Mouse (Mus musculus) midbrain, embryonic 11.5 days (tissue): Measurements from ENCODE around the gene Def6. TPM values are rescaled to one million over a fixed set of nuclear protein-coding genes. Genes with fewer than 3 reads are reported as not detected.

Source experiments
- ATAC-seq: fragments of 200-750 bp; cut with Nextera tagmentation; 2 replicates; pipeline ENCODE4 v1.8.0; 2017; ENCODE audit warnings: moderate TSS enrichment, moderate library complexity; ENCODE audit not compliant: low FRiP score
- DNase-seq: peaks from one replicate; pipeline ENCODE4 v3.0.0; 2015; ENCODE audit warnings: low spot score; ENCODE audit errors: missing footprints
- H3K27ac ChIP-seq: fragments of 300-500 bp; sonication (generic); 2 replicates; pipeline ENCODE4 v1.5.1; 2014; ENCODE audit warnings: low read depth, low read length
- H3K27me3 ChIP-seq: fragments of 300-500 bp; sonication (generic); 2 replicates; pipeline ENCODE4 v1.6.1; 2014; ENCODE audit warnings: mild to moderate bottlenecking, low read length, moderate library complexity, mixed read lengths; ENCODE audit not compliant: control insufficient read depth, insufficient read depth
- H3K36me3 ChIP-seq: fragments of 300-500 bp; sonication (generic); 2 replicates; pipeline ENCODE4 v1.6.1; 2014; ENCODE audit warnings: mild to moderate bottlenecking, low read length, moderate library complexity, mixed read lengths; ENCODE audit not compliant: control insufficient read depth, insufficient read depth
- H3K4me1 ChIP-seq: fragments of 300-500 bp; sonication (generic); 2 replicates; pipeline ENCODE4 v1.6.1; 2014; ENCODE audit warnings: low read length; ENCODE audit not compliant: control insufficient read depth, insufficient read depth
- H3K4me2 ChIP-seq: fragments of 300-500 bp; sonication (generic); 2 replicates; pipeline ENCODE4 v1.6.1; 2014; ENCODE audit warnings: mild to moderate bottlenecking, moderate library complexity
- H3K4me3 ChIP-seq: fragments of 300-500 bp; sonication (generic); 2 replicates; pipeline ENCODE4 v1.5.1; 2014; ENCODE audit warnings: low read depth, low read length
- H3K9ac ChIP-seq: fragments of 300-500 bp; sonication (generic); 2 replicates; pipeline ENCODE4 v1.6.1; 2014; ENCODE audit warnings: low read length
- H3K9me3 ChIP-seq: fragments of 300-500 bp; sonication (generic); 2 replicates; pipeline ENCODE4 v1.6.1; 2016; ENCODE audit warnings: low read length; ENCODE audit not compliant: control insufficient read depth
- WGBS: fragments of 180-500 bp; shearing (Covaris S2); extraction: QIAGEN DNeasy Blood & Tissue Kit; methylation state at CpG from one replicate; pipeline ENCODE4 v1.1.7; 2014; 5-methylcytosine and 5-hydroxymethylcytosine counted together
- polyA plus RNA-seq: library from polyadenylated mRNA; unstranded; fragments of >200 nt; fragmentation: Nextera tagmentation; extraction: Ambion mirVana; gene quantifications from 2 replicates; pipeline ENCODE4 v1.2.1, GENCODE M21; 2014

Def6 gene
- polyA plus RNA-seq, 1 experiment from 2014 or later: 1.7 TPM

DNA sequence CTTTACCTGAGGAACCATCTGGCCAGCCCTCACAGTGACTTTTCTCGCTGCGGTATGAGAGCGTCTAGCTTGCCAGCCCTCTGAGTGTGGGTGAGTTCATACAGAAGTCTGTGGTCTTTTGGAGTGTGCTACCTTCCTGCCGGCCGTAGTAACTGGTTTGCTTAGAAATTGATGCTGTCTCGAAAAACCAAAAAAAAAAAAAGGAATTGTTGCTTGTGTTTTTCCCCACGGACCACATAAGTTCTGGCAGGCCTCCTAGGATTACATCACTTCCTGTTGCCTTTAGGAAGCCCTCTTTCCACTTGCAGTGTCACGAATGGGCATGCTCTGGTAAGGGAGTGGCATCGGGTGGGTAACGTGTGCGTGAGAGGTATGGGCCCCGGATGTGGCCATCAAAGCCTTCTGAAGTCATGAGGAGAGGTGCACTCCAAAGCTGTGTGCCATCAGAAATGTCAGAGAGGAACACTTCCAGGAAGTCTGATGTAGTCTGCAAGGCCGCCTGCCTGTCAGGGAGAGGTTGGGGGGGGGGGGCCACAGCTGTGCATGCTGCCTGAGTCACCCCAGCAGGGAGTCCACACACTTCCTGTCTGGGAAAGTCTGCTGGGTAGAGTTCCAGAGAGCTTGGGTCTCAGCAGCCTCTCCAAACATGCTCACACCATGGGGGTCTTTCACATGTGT is 49.2 kb downstream of the Def6 start:
- no peak overlapping the region for H3K27ac ChIP-seq
- no peaks in the 10 kb centered on the region for H3K9me3 ChIP-seq
- DNase-seq (no peak), ATAC-seq (no peak)
- H3K9ac ChIP-seq: no peak overlapping the region
- H3K27me3 ChIP-seq: no peaks in the 10 kb centered on the region
- no peaks in the 10 kb centered on the region; the same call in 1 of the 2 replicates for H3K36me3 ChIP-seq
- 82% methylated on average over 13 of the region's 13 CpGs for WGBS
- H3K4me2 ChIP-seq: no peak overlapping the region
- no peak overlapping the region for H3K4me3 ChIP-seq
- no peaks in the 10 kb centered on the region for H3K4me1 ChIP-seq

DNA sequence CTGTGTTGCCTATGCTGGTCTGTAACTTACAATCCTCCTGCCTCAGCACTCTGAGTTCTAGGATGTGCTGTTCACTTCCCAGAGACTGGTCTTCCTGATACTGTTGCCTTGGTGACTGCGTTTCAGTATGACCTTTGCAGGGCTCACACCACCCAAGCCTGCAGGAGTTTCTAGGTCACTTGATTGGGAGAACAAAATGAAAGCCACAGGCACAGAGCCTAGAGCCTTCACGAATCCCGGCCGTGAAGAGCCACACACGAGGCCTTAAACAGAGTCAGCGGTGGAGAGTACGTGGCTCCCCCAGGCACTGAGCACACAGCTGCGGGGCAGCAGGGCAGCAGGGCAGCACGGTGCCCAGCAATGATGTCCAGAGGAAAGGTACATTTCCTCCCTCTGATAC is 50.7 kb downstream of the Def6 start:
- 88% methylated on average over 9 of the region's 9 CpGs for WGBS

DNA sequence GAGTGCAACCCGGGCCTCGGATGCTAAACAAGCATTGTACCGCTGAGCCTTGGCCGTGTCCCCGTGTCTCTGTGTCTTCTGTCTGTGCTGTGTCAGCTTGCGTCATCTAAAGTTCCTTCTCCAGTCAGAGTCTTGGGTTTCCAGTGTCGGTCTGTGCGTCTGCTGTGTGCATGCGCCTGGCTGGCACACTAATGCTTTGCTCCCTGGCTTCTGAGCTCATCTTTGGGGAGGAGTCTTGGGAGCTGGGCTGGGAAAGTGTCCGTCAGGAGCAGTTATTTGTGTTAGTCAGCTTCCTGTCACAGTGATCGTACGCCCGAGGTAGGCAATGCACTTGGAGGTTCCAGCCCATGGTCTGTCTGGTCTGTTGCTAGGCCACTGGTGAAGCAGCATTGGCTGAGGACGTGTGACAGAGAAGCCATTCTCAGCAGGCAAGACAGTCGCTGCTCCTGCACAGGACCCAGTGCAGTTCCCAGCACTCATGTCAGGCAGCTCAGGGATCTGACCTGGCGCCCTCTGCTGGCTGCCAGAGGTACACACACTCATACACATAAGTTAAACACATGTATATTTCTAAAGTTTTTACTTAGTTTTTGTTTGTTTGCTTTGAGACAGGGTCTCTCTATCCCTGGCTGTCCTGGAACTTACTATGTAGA is 52.4 kb downstream of the Def6 start:
- no peaks in the 10 kb centered on the region; the same call in 1 of the 2 replicates for H3K36me3 ChIP-seq
- no peaks in the 10 kb centered on the region for H3K27me3 ChIP-seq
- ATAC-seq (no peak), DNase-seq (no peak)
- H3K9ac ChIP-seq: no peak overlapping the region
- WGBS: 79% methylated on average over 16 of the region's 16 CpGs
- H3K4me2 ChIP-seq: no peak overlapping the region
- no peaks in the 10 kb centered on the region for H3K4me1 ChIP-seq
- H3K27ac ChIP-seq: no peak overlapping the region
- no peaks in the 10 kb centered on the region for H3K9me3 ChIP-seq
- no peak overlapping the region for H3K4me3 ChIP-seq

More for the DNA sequence above, 50.7 kb downstream of the Def6 start:
- Histone ChIP-seq H3K27ac (no peak overlapping the region), H3K4me3 (no peak overlapping the region), H3K9me3 (no peaks in the 10 kb centered on the region), H3K4me1 (no peaks in the 10 kb centered on the region), H3K27me3 (no peaks in the 10 kb centered on the region), H3K4me2 (no peak overlapping the region), H3K36me3 (no peaks in the 10 kb centered on the region; the same call in 1 of the 2 replicates), H3K9ac (no peak overlapping the region)
- ATAC-seq (no peak), DNase-seq (no peak)

GRCm38 (mm10) chr17:28260543-28260909 is 52.9 kb downstream of the Def6 start:
- no peaks in the 10 kb centered on the region for H3K27me3 ChIP-seq
- DNase-seq (no peak), ATAC-seq (no peak)
- no peak overlapping the region for H3K4me3 ChIP-seq
- no peak overlapping the region for H3K27ac ChIP-seq
- no peaks in the 10 kb centered on the region for H3K9me3 ChIP-seq
- WGBS: 80% methylated on average over 9 of the region's 9 CpGs
- H3K9ac ChIP-seq: no peak overlapping the region
- no peaks in the 10 kb centered on the region; the same call in 1 of the 2 replicates for H3K36me3 ChIP-seq
- H3K4me1 ChIP-seq: no peaks in the 10 kb centered on the region
- H3K4me2 ChIP-seq: no peak overlapping the region

- no peak overlapping the region for H3K4me3 ChIP-seq
- H3K4me1 ChIP-seq: no peaks in the 10 kb centered on the region
- no peak for DNase-seq
- WGBS: 83% methylated on average over 11 of the region's 11 CpGs
- no peaks in the 10 kb centered on the region; the same call in 1 of the 2 replicates for H3K36me3 ChIP-seq
- no peak overlapping the region for H3K27ac ChIP-seq
- H3K27me3 ChIP-seq: no peaks in the 10 kb centered on the region
- no peaks in the 10 kb centered on the region for H3K9me3 ChIP-seq
- H3K9ac ChIP-seq: no peak overlapping the region
- ATAC-seq: no peak
- no peak overlapping the region for H3K4me2 ChIP-seq
These were observed 54.2 kb downstream of the Def6 start for GRCm38 (mm10) chr17:28261795-28262194.

GRCm38 (mm10) chr17:28263181-28263894 is 55.8 kb downstream of the Def6 start:
- H3K4me3 ChIP-seq: no peak overlapping the region
- no peaks in the 10 kb centered on the region; the same call in 1 of the 2 replicates for H3K36me3 ChIP-seq
- no peaks in the 10 kb centered on the region for H3K9me3 ChIP-seq
- H3K9ac ChIP-seq: no peak overlapping the region; the same call in 1 of the 2 replicates
- H3K27ac ChIP-seq: no peak overlapping the region
- H3K4me2 ChIP-seq: no peak overlapping the region
- H3K4me1 ChIP-seq: no peaks in the 10 kb centered on the region
- no peak for ATAC-seq
- DNase-seq: no peak
- no peaks in the 10 kb centered on the region for H3K27me3 ChIP-seq
- WGBS: 73% methylated on average over 13 of the region's 13 CpGs

DNA sequence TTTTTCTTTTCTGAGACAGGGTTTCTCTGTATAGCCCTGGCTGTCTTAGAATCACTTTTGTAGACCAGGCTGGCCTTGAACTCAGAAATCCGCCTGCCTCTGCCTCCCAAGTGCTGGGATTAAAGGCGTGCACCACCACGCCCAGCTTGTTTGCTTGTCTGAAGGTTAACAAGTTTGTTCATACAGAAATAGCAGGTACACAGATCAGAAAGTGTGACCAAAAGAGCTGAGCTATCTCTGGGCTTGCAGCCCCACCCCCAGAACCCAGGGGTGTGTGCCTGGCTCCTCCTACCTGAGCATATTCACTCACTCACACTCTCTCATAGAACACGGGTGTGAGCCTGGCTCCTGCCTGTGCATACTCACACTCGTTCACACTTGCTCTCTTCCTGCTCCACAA is 59.7 kb downstream of the Def6 start:
- Histone ChIP-seq H3K27me3 (no peaks in the 10 kb centered on the region), H3K27ac (no peak overlapping the region), H3K36me3 (no peaks in the 10 kb centered on the region), H3K4me1 (no peaks in the 10 kb centered on the region), H3K9me3 (no peaks in the 10 kb centered on the region), H3K4me2 (no peak overlapping the region), H3K4me3 (no peak overlapping the region), H3K9ac (no peak overlapping the region)
- 87% methylated on average over 5 of the region's 5 CpGs for WGBS
- DNase-seq (no peak), ATAC-seq (no peak)

- no peaks in the 10 kb centered on the region for H3K36me3 ChIP-seq
- 83% methylated on average over 13 of the region's 13 CpGs for WGBS
- H3K4me2 ChIP-seq: no peak overlapping the region
- no peak overlapping the region for H3K27ac ChIP-seq
- ATAC-seq (no peak), DNase-seq (no peak)
- no peak overlapping the region for H3K9ac ChIP-seq
- H3K4me1 ChIP-seq: no peaks in the 10 kb centered on the region
- no peaks in the 10 kb centered on the region for H3K9me3 ChIP-seq
- no peak overlapping the region for H3K4me3 ChIP-seq
- no peaks in the 10 kb centered on the region for H3K27me3 ChIP-seq
These were observed 62.6 kb downstream of the Def6 start for GRCm38 (mm10) chr17:28270165-28270564.
